In genomic region chr4:101496188-101496533, GRCm38 (mm10) we compare ENCODE assay signal across 7 mouse cellular contexts. TPM values are rescaled to one million over a fixed set of nuclear protein-coding genes. Genes with fewer than 3 reads are reported as not detected.
DNase-seq lines count a peak whose midpoint lies in the region; ATAC-seq lines count a peak whose summit lies in the region.

No protein-coding gene starts in this region.

- H3K27ac ChIP-seq in lung, embryonic 16.5 days (ENCODE audit: low read length): no peak overlapping the region
- H3K27ac ChIP-seq in forebrain, embryonic 11.5 days (ENCODE audit: low read depth, low read length): no peak overlapping the region
- no peak overlapping the region for H3K27ac ChIP-seq in limb, embryonic 11.5 days (replicated peaks; ENCODE audit: low read depth, low read length)
- H3K27ac ChIP-seq in stomach, embryonic 14.5 days (ENCODE audit: low read length): no peak overlapping the region

- H3K4me1 ChIP-seq in lung, embryonic 16.5 days (replicated peaks; ENCODE audit: control insufficient read depth, insufficient read depth, low read length): peaks cover 13% of the 10 kb centered on the region; the same call in 1 of the 2 replicates
- H3K4me1 ChIP-seq in forebrain, embryonic 11.5 days (replicated peaks; ENCODE audit: control insufficient read depth, insufficient read depth, low read length): peaks cover 4% of the 10 kb centered on the region; the same call in 1 of the 2 replicates
- H3K4me1 ChIP-seq in limb, embryonic 11.5 days (ENCODE audit: control insufficient read depth, insufficient read depth, low read length): 0 out of 2 replicates have a peak, but pooled peaks cover 2% of the 10 kb centered on the region
- H3K4me1 ChIP-seq in stomach, embryonic 14.5 days (ENCODE audit: control insufficient read depth, insufficient read depth, low read length): no peaks in the 10 kb centered on the region

- no peaks in the 10 kb centered on the region for H3K36me3 ChIP-seq in lung, embryonic 16.5 days (ENCODE audit: control insufficient read depth, insufficient read depth, low read length)
- H3K36me3 ChIP-seq in forebrain, embryonic 11.5 days (ENCODE audit: control insufficient read depth, insufficient read depth, low read length): no peaks in the 10 kb centered on the region
- no peaks in the 10 kb centered on the region for H3K36me3 ChIP-seq in limb, embryonic 11.5 days (ENCODE audit: control insufficient read depth, insufficient read depth, low read length)
- H3K36me3 ChIP-seq in stomach, embryonic 14.5 days (ENCODE audit: control insufficient read depth, insufficient read depth, low read length): no peaks in the 10 kb centered on the region

- H3K9me3 ChIP-seq in lung, embryonic 16.5 days (ENCODE audit: control insufficient read depth, low read length): no peaks in the 10 kb centered on the region
- no peaks in the 10 kb centered on the region for H3K9me3 ChIP-seq in forebrain, embryonic 11.5 days (ENCODE audit: control insufficient read depth, low read length)
- H3K9me3 ChIP-seq in limb, embryonic 11.5 days (ENCODE audit: control insufficient read depth, low read length): no peaks in the 10 kb centered on the region
- no peaks in the 10 kb centered on the region for H3K9me3 ChIP-seq in stomach, embryonic 14.5 days (ENCODE audit: control insufficient read depth, low read depth, low read length)

- no peak for DNase-seq in lung, postnatal 36 days
- no peak for DNase-seq in forebrain, embryonic 11.5 days (ENCODE audit: low spot score)
- no peak for DNase-seq in limb, embryonic 11.5 days (ENCODE audit: low spot score)
- no peak for DNase-seq in spleen, adult 12 weeks (ENCODE audit: low spot score)

- 2% methylated on average over 22 of the region's 28 CpGs for WGBS in lung, embryonic 16.5 days
- WGBS in forebrain, embryonic 11.5 days: 1% methylated on average over 28 of the region's 28 CpGs
- WGBS in limb, embryonic 11.5 days: 2% methylated on average over 28 of the region's 28 CpGs
- 3% methylated on average over 28 of the region's 28 CpGs for WGBS in stomach, embryonic 14.5 days

- peak overlapping the region; percentile 61 for H3K4me3 ChIP-seq in lung, embryonic 16.5 days (ENCODE audit: low read length)
- peak overlapping the region; percentile 51 for H3K4me3 ChIP-seq in forebrain, embryonic 11.5 days (ENCODE audit: low read depth, low read length)
- H3K4me3 ChIP-seq in limb, embryonic 11.5 days (ENCODE audit: low read depth, low read length): peak overlapping the region; percentile 60
- H3K4me3 ChIP-seq in stomach, embryonic 14.5 days (ENCODE audit: low read depth, low read length): peak overlapping the region; percentile 49

- H3K9ac ChIP-seq in lung, embryonic 16.5 days (ENCODE audit: low read length): peak overlapping the region; percentile 57
- H3K9ac ChIP-seq in forebrain, embryonic 11.5 days (ENCODE audit: low read length): peak overlapping the region; percentile 41
- peak overlapping the region; percentile 40 for H3K9ac ChIP-seq in limb, embryonic 11.5 days (ENCODE audit: low read length)
- H3K9ac ChIP-seq in stomach, embryonic 14.5 days (replicated peaks; ENCODE audit: low read depth, low read length): no peak overlapping the region; the same call in 1 of the 2 replicates

- no peak for ATAC-seq in lung, embryonic 16.5 days (ENCODE audit: low read depth)
- peak; percentile 37; the same call in 1 of the 2 replicates for ATAC-seq in forebrain, embryonic 11.5 days (replicated peaks; ENCODE audit: low FRiP score)
- ATAC-seq in limb, embryonic 11.5 days (ENCODE audit: insufficient number of reproducible peaks, low FRiP score, low TSS enrichment, low read depth): no peak
- peak; percentile 47; the same call in 1 of the 2 replicates for ATAC-seq in stomach, embryonic 14.5 days (ENCODE audit: insufficient number of reproducible peaks, insufficient read depth, low FRiP score, low read depth)
- no peak for ATAC-seq in erythroblast, adult 5-6 weeks (replicated peaks; ENCODE audit: low FRiP score, poor library complexity, severe bottlenecking)

- peak overlapping the region; percentile 98 for H3K4me2 ChIP-seq in lung, embryonic 16.5 days (ENCODE audit: low read depth, low read length)
- H3K4me2 ChIP-seq in forebrain, embryonic 11.5 days (ENCODE audit: low read depth, low read length, severe bottlenecking): peak overlapping the region; percentile 94
- H3K4me2 ChIP-seq in limb, embryonic 11.5 days (ENCODE audit: low read depth, severe bottlenecking): peak overlapping the region; percentile 96
- H3K4me2 ChIP-seq in stomach, embryonic 14.5 days (replicated peaks; ENCODE audit: low read depth, low read length): peak overlapping the region; percentile 96

- H3K27me3 ChIP-seq in lung, embryonic 16.5 days (ENCODE audit: control insufficient read depth, insufficient read depth, low read depth, low read length): peaks cover 28% of the 10 kb centered on the region
- peaks cover 29% of the 10 kb centered on the region for H3K27me3 ChIP-seq in forebrain, embryonic 11.5 days (ENCODE audit: control insufficient read depth, insufficient read depth, low read length)
- peaks cover 32% of the 10 kb centered on the region for H3K27me3 ChIP-seq in limb, embryonic 11.5 days (ENCODE audit: control insufficient read depth, insufficient read depth, low read length)
- H3K27me3 ChIP-seq in stomach, embryonic 14.5 days (ENCODE audit: control insufficient read depth, insufficient read depth, low read length): peaks cover 19% of the 10 kb centered on the region

RNA-seq across cellular contexts. Expression of gene Dnajc6, which starts 0.3 kb away (rescaled TPM):
- 0.78 and 1.1 TPM in 2 replicates for polyA plus RNA-seq in lung, embryonic 16.5 days (2015; fragmentation: Nextera tagmentation; extraction: Ambion mirVana)
- 3.0 and 4.0 TPM in 2 replicates for polyA plus RNA-seq in forebrain, embryonic 11.5 days (2014; fragmentation: Nextera tagmentation; extraction: Ambion mirVana)
- polyA plus RNA-seq in limb, embryonic 11.5 days (2014; fragmentation: Nextera tagmentation; extraction: Ambion mirVana): 0.67 and 0.89 TPM in 2 replicates
- 2.4 and 2.8 TPM in 2 replicates for polyA plus RNA-seq in stomach, embryonic 14.5 days (2014; fragmentation: Nextera tagmentation; extraction: Ambion mirVana)
- total RNA-seq in erythroblast, adult 5-6 weeks (2015; ENCODE audit: low replicate concordance): 6.7 and 8.6 TPM in 2 replicates
- 5.1 and 5.9 TPM in 2 replicates for total RNA-seq in erythroblast, adult 5-6 weeks (2017; ENCODE audit: low replicate concordance)

Comparison
In these comparisons a context has a peak if more than half of its experiments do, and no peak if none do; other contexts are left out.
1. ATAC-seq: peak in forebrain, embryonic 11.5 days (single experiment) and stomach, embryonic 14.5 days (single experiment); none in lung, embryonic 16.5 days (single experiment), limb, embryonic 11.5 days (single experiment) and erythroblast, adult 5-6 weeks (single experiment).
2. Peak in every context shown above with its lines, with median percentiles within 50 percentile points of each other: H3K4me2 ChIP-seq and H3K4me3 ChIP-seq.